Mouse (Mus musculus): ENCODE data around the gene Sult1b1. TPM values are rescaled to one million over a fixed set of nuclear protein-coding genes. Genes with fewer than 3 reads are reported as not detected.
"Not testable (repeated sequence)": the region's sequence is repeated elsewhere in the genome, so short reads cannot be mapped to it uniquely, and the experiment has no call there.

The Sult1b1 gene
- polyA plus RNA-seq, 1 experiment: not detected

GRCm38 (mm10) chr5:87505776-87506458 lies 32.1 kb downstream of the Sult1b1 start:
- Histone ChIP-seq H3K4me1 (ENCODE audit: control insufficient read depth, insufficient read depth, insufficient read length) (no peaks in the 10 kb centered on the region), H3K4me3 (ENCODE audit: extremely low read depth, insufficient read depth, insufficient read length) (no peak overlapping the region), H3K36me3 (ENCODE audit: control insufficient read depth, insufficient read depth, low read length) (no peaks in the 10 kb centered on the region), H3K27ac (ENCODE audit: insufficient read depth, low read length) (no peak overlapping the region), H3K27me3 (ENCODE audit: control insufficient read depth, insufficient read depth, low read length) (no peaks in the 10 kb centered on the region)
- 69% methylated on average over 4 of the region's 4 CpGs for WGBS
- DNase-seq (ENCODE audit: low read depth in 1 of 2, low spot score in 2 of 2): no peak
- TF ChIP-seq POLR2A (IDR thresholded peaks at IDR 0.05; ENCODE audit: low read depth, low read length) (no peak), CTCF (IDR thresholded peaks at IDR 0.05; ENCODE audit: extremely low read depth, insufficient read depth, insufficient read length, insufficient replicate concordance) (no peak)

DNA sequence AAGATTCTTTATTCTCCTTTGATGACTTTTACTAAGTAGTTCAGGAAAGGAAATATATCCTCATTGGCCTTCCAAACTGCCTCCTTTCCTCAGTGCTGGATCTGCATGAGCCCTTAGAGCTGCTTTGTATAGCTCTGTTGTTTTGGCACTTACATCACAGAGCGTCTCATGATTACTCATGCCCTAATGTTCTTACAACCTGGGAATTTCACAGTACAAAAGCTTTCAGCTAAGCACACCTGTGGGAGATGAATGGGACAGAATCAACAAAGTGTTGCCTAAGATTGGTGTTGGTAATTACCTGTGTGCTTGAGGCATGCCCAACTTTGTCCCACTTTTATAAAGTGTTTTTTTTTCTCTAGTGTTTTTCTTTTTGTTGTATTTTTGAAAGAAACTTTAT lies 35.3 kb downstream of the Sult1b1 start:
- Histone ChIP-seq H3K27ac (ENCODE audit: insufficient read depth, low read length) (no peak overlapping the region), H3K36me3 (ENCODE audit: control insufficient read depth, insufficient read depth, low read length) (no peaks in the 10 kb centered on the region), H3K27me3 (ENCODE audit: control insufficient read depth, insufficient read depth, low read length) (no peaks in the 10 kb centered on the region), H3K4me3 (ENCODE audit: extremely low read depth, insufficient read depth, insufficient read length) (no peak overlapping the region), H3K4me1 (ENCODE audit: control insufficient read depth, insufficient read depth, insufficient read length) (no peaks in the 10 kb centered on the region)
- no peak for TF ChIP-seq POLR2A (IDR thresholded peaks at IDR 0.05; ENCODE audit: low read depth, low read length)
- TF ChIP-seq CTCF (IDR thresholded peaks at IDR 0.05; ENCODE audit: extremely low read depth, insufficient read depth, insufficient read length, insufficient replicate concordance): no peak
- WGBS: 79% methylated on average over 1 of the region's 1 CpGs
- no peak for DNase-seq (ENCODE audit: low read depth in 1 of 2, low spot score in 2 of 2)

DNA sequence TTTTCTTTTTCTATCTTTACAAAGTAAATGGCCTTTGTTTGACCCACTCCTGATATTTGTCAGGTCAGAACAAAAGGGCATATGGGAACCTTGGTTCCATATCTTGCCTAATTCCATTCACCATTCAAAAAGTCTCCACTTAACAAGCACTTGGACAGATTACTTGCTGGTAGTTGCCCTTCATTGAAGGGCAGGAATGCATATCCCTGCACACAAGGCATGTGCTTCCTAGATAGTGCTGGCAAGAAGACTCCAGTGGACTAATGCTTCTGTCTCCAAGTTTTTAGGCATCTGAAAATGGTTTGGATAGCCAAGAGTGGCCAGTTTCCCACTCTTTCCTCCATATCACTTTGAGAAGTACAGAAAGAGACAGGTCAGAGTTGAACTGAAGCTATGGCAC lies 38.7 kb downstream of the Sult1b1 start:
- Histone ChIP-seq H3K36me3 (ENCODE audit: control insufficient read depth, insufficient read depth, low read length) (no peaks in the 10 kb centered on the region), H3K4me1 (ENCODE audit: control insufficient read depth, insufficient read depth, insufficient read length) (no peaks in the 10 kb centered on the region), H3K27me3 (ENCODE audit: control insufficient read depth, insufficient read depth, low read length) (no peaks in the 10 kb centered on the region), H3K27ac (ENCODE audit: insufficient read depth, low read length) (no peak overlapping the region), H3K4me3 (ENCODE audit: extremely low read depth, insufficient read depth, insufficient read length) (no peak overlapping the region)
- TF ChIP-seq POLR2A (IDR thresholded peaks at IDR 0.05; ENCODE audit: low read depth, low read length): no peak
- TF ChIP-seq CTCF (IDR thresholded peaks at IDR 0.05; ENCODE audit: extremely low read depth, insufficient read depth, insufficient read length, insufficient replicate concordance): no peak
- DNase-seq (ENCODE audit: low read depth in 1 of 2, low spot score in 2 of 2): no peak

GRCm38 (mm10) chr5:87498936-87499335 lies 39.1 kb downstream of the Sult1b1 start:
- DNase-seq (ENCODE audit: low read depth in 1 of 2, low spot score in 2 of 2): no peak

GRCm38 (mm10) chr5:87490771-87491170 lies 47.2 kb downstream of the Sult1b1 start, which contains the start of gene Ugt2a1:
Gene Ugt2a1, minus strand, starts transcription at chr5:87490871.
- no peak for DNase-seq (ENCODE audit: low read depth in 1 of 2, low spot score in 2 of 2)
- no peaks in the 10 kb centered on the region for H3K27me3 ChIP-seq (ENCODE audit: control insufficient read depth, insufficient read depth, low read length)
- H3K27ac ChIP-seq (ENCODE audit: insufficient read depth, low read length): no peak within 1 kb of the TSS
- H3K36me3 ChIP-seq (ENCODE audit: control insufficient read depth, insufficient read depth, low read length): no peaks in the 10 kb centered on the region
- 87% methylated on average over 1 of the region's 1 CpGs for WGBS
- H3K4me1 ChIP-seq (ENCODE audit: control insufficient read depth, insufficient read depth, insufficient read length): no peaks in the 10 kb centered on the region
- no peak within 1 kb of the TSS for H3K4me3 ChIP-seq (ENCODE audit: extremely low read depth, insufficient read depth, insufficient read length)
- no peak for TF ChIP-seq POLR2A (IDR thresholded peaks at IDR 0.05; ENCODE audit: low read depth, low read length)
- no peak for TF ChIP-seq CTCF (IDR thresholded peaks at IDR 0.05; ENCODE audit: extremely low read depth, insufficient read depth, insufficient read length, insufficient replicate concordance)

More at GRCm38 (mm10) chr5:87498936-87499335, 39.1 kb downstream of the Sult1b1 start:
- Histone ChIP-seq H3K27ac (ENCODE audit: insufficient read depth, low read length) (no peak overlapping the region), H3K27me3 (ENCODE audit: control insufficient read depth, insufficient read depth, low read length) (no peaks in the 10 kb centered on the region), H3K36me3 (ENCODE audit: control insufficient read depth, insufficient read depth, low read length) (no peaks in the 10 kb centered on the region), H3K4me1 (ENCODE audit: control insufficient read depth, insufficient read depth, insufficient read length) (no peaks in the 10 kb centered on the region), H3K4me3 (ENCODE audit: extremely low read depth, insufficient read depth, insufficient read length) (no peak overlapping the region)
- no peak for TF ChIP-seq POLR2A (IDR thresholded peaks at IDR 0.05; ENCODE audit: low read depth, low read length)
- no peak for TF ChIP-seq CTCF (IDR thresholded peaks at IDR 0.05; ENCODE audit: extremely low read depth, insufficient read depth, insufficient read length, insufficient replicate concordance)

- 63% methylated on average over 1 of the region's 1 CpGs for WGBS
These were observed 51.3 kb downstream of the Sult1b1 start, which contains the start of gene Gm43638 for GRCm38 (mm10) chr5:87486706-87487105. Gene Gm43638, minus strand, starts transcription at chr5:87486806.

GRCm38 (mm10) chr5:87482160-87482559 lies 55.8 kb downstream of the Sult1b1 start, which contains the start of gene Ugt2a2:
Gene Ugt2a2, minus strand, starts transcription at chr5:87482260.
- Histone ChIP-seq H3K36me3 (ENCODE audit: control insufficient read depth, insufficient read depth, low read length) (no peaks in the 10 kb centered on the region), H3K27me3 (ENCODE audit: control insufficient read depth, insufficient read depth, low read length) (no peaks in the 10 kb centered on the region), H3K4me1 (ENCODE audit: control insufficient read depth, insufficient read depth, insufficient read length) (no peaks in the 10 kb centered on the region), H3K27ac (ENCODE audit: insufficient read depth, low read length) (no peak within 1 kb of the TSS), H3K4me3 (ENCODE audit: extremely low read depth, insufficient read depth, insufficient read length) (no peak within 1 kb of the TSS)
- no peak for TF ChIP-seq POLR2A (IDR thresholded peaks at IDR 0.05; ENCODE audit: low read depth, low read length)
- no peak for TF ChIP-seq CTCF (IDR thresholded peaks at IDR 0.05; ENCODE audit: extremely low read depth, insufficient read depth, insufficient read length, insufficient replicate concordance)
- DNase-seq (ENCODE audit: low read depth in 1 of 2, low spot score in 2 of 2): no peak
- 82% methylated on average over 5 of the region's 5 CpGs for WGBS

More at GRCm38 (mm10) chr5:87486706-87487105, 51.3 kb downstream of the Sult1b1 start, which contains the start of gene Gm43638:
- not testable (repeated sequence) for H3K4me3 ChIP-seq (ENCODE audit: extremely low read depth, insufficient read depth, insufficient read length); DNase-seq (ENCODE audit: low read depth in 1 of 2, low spot score in 2 of 2); H3K27me3 ChIP-seq (ENCODE audit: control insufficient read depth, insufficient read depth, low read length); H3K4me1 ChIP-seq (ENCODE audit: control insufficient read depth, insufficient read depth, insufficient read length); H3K27ac ChIP-seq (ENCODE audit: insufficient read depth, low read length); H3K36me3 ChIP-seq (ENCODE audit: control insufficient read depth, insufficient read depth, low read length)

Other genes starting within 250 kb of the Sult1b1 start
- not detected in 2 replicates for gene Ugt2a3, start 201.0 kb downstream of the Sult1b1 start, polyA plus RNA-seq (2012; rRNA removed)
- gene Ugt2b38, start 114.0 kb downstream of the Sult1b1 start, polyA plus RNA-seq (2012; rRNA removed): not detected in 2 replicates
- gene Ugt2a2, start 55.9 kb downstream of the Sult1b1 start, polyA plus RNA-seq (2012; rRNA removed): not detected in 2 replicates
- not detected in 2 replicates for gene Gm43638, start 51.4 kb downstream of the Sult1b1 start, polyA plus RNA-seq (2012; rRNA removed)
- not detected in 2 replicates for gene Ugt2a1, start 47.3 kb downstream of the Sult1b1 start, polyA plus RNA-seq (2012; rRNA removed)
- gene Sult1d1, start 30.8 kb upstream of the Sult1b1 start, polyA plus RNA-seq (2012; rRNA removed): not detected in 2 replicates
- not detected in 2 replicates for gene Sult1e1, start 53.4 kb upstream of the Sult1b1 start, polyA plus RNA-seq (2012; rRNA removed)
- not detected in 2 replicates for gene Csn1s1, start 128.0 kb upstream of the Sult1b1 start, polyA plus RNA-seq (2012; rRNA removed)
- 0.11 TPM in 1 of 2 replicates, not detected in the other for gene Csn2, start 161.4 kb upstream of the Sult1b1 start, polyA plus RNA-seq (2012; rRNA removed)
- not detected in 2 replicates for gene Csn1s2a, start 236.4 kb upstream of the Sult1b1 start, polyA plus RNA-seq (2012; rRNA removed)